Mouse (Mus musculus) heart, postnatal 0 days (tissue): ENCODE results near the gene Tnn.

ENCODE experiments used
- CTCF ChIP-seq: IDR thresholded peaks from 2 replicates; pipeline ENCODE4 v1.5.1; 2016; ENCODE audit warnings: antibody characterized with exemption, control low read depth, low read depth
- EP300 ChIP-seq: IDR thresholded peaks from 2 replicates; pipeline ENCODE4 v1.6.1; 2016; ENCODE audit warnings: antibody characterized with exemption, low read depth

- TF ChIP-seq CTCF, result no peak
- TF ChIP-seq EP300, result no peak
Measured at GRCm38 (mm10) chr1:160060542-160060941, 92.8 kb downstream of the Tnn start.
